In genomic region chr5:138997171-138997788, GRCm38 (mm10) we compare ENCODE assay signal across 8 mouse cellular contexts. TPM values are rescaled to one million over a fixed set of nuclear protein-coding genes. Genes with fewer than 3 reads are reported as not detected.
DNase-seq lines count a peak whose midpoint lies in the region; ATAC-seq lines count a peak whose summit lies in the region.

Pdgfa (minus strand) TSS chr5:138997370.

- peak; percentile 37; the same call in 1 of the 2 replicates for ATAC-seq in forebrain, embryonic 13.5 days
- no peak for ATAC-seq in liver, embryonic 16.5 days (ENCODE audit: low read depth)
- no peak for ATAC-seq in neural tube, embryonic 12.5 days (ENCODE audit: low FRiP score, low read depth)

- peak; percentile 11 for DNase-seq in thymus, postnatal 4 days
- no peak for DNase-seq in thymus, adult 18-20 months
- DNase-seq in heart, postnatal 10 days: peak; percentile 88 to 90
- peak; percentile 71 to 80 for DNase-seq in kidney, postnatal 36 days
- DNase-seq in urinary bladder, postnatal 25 days (ENCODE audit: low spot score): peak; percentile 42

- peak within 1 kb of the TSS; percentile 70 for H3K4me3 ChIP-seq in forebrain, embryonic 13.5 days
- peak within 1 kb of the TSS; percentile 62 for H3K4me3 ChIP-seq in liver, embryonic 16.5 days (ENCODE audit: low read depth, low read length)
- peak within 1 kb of the TSS; percentile 65 for H3K4me3 ChIP-seq in neural tube, embryonic 12.5 days

- H3K9me3 ChIP-seq in forebrain, embryonic 13.5 days (replicated peaks): peaks cover 3% of the 10 kb centered on the region
- H3K9me3 ChIP-seq in liver, embryonic 16.5 days (replicated peaks; ENCODE audit: control insufficient read depth, low read length): no peaks in the 10 kb centered on the region
- 0 out of 2 replicates have a peak, but pooled peaks cover 6% of the 10 kb centered on the region for H3K9me3 ChIP-seq in neural tube, embryonic 12.5 days

- intact Hi-C loops in heart, postnatal 10 days (cut with DNase I): loop anchor here (5.0 kb wide), 1 partner anchor 85 kb away; no protein-coding TSS in a partner anchor

- no peaks in the 10 kb centered on the region for H3K36me3 ChIP-seq in forebrain, embryonic 13.5 days (ENCODE audit: poor library complexity, severe bottlenecking)
- H3K36me3 ChIP-seq in liver, embryonic 16.5 days (ENCODE audit: control insufficient read depth, insufficient read depth): no peaks in the 10 kb centered on the region
- H3K36me3 ChIP-seq in neural tube, embryonic 12.5 days: no peaks in the 10 kb centered on the region

- H3K27me3 ChIP-seq in forebrain, embryonic 13.5 days: peaks cover 65% of the 10 kb centered on the region
- H3K27me3 ChIP-seq in liver, embryonic 16.5 days (ENCODE audit: control insufficient read depth, insufficient read depth, low read depth, low read length): peaks cover 75% of the 10 kb centered on the region
- peaks cover 71% of the 10 kb centered on the region for H3K27me3 ChIP-seq in neural tube, embryonic 12.5 days (replicated peaks)

- peak within 1 kb of the TSS; percentile 97 for H3K4me2 ChIP-seq in forebrain, embryonic 13.5 days
- H3K4me2 ChIP-seq in liver, embryonic 16.5 days (ENCODE audit: low read depth, low read length): peak within 1 kb of the TSS; percentile 69
- peak within 1 kb of the TSS; percentile 97 for H3K4me2 ChIP-seq in neural tube, embryonic 12.5 days (replicated peaks)

- H3K9ac ChIP-seq in forebrain, embryonic 13.5 days: peak within 1 kb of the TSS; percentile 81
- no peak within 1 kb of the TSS for H3K9ac ChIP-seq in liver, embryonic 16.5 days (ENCODE audit: low read depth, low read length)
- H3K9ac ChIP-seq in neural tube, embryonic 12.5 days: peak within 1 kb of the TSS; percentile 75

- peak within 1 kb of the TSS; percentile 90; the same call in 1 of the 2 replicates for H3K27ac ChIP-seq in forebrain, embryonic 13.5 days
- no peak within 1 kb of the TSS for H3K27ac ChIP-seq in liver, embryonic 16.5 days (ENCODE audit: low read length)
- no peak within 1 kb of the TSS for H3K27ac ChIP-seq in neural tube, embryonic 12.5 days

- 1% methylated on average over 48 of the region's 48 CpGs for WGBS in forebrain, embryonic 13.5 days
- WGBS in liver, embryonic 16.5 days (ENCODE audit: insufficient replicate concordance): 2% methylated on average over 48 of the region's 48 CpGs
- WGBS in neural tube, embryonic 12.5 days: under 1% methylated on average over 48 of the region's 48 CpGs

- peaks cover 60% of the 10 kb centered on the region for H3K4me1 ChIP-seq in forebrain, embryonic 13.5 days
- H3K4me1 ChIP-seq in liver, embryonic 16.5 days (ENCODE audit: control insufficient read depth, low read depth, low read length): peaks cover 15% of the 10 kb centered on the region
- H3K4me1 ChIP-seq in neural tube, embryonic 12.5 days: peaks cover 49% of the 10 kb centered on the region

RNA-seq across cellular contexts. Expression of gene Pdgfa, which starts in this region (rescaled TPM):
- polyA plus RNA-seq in forebrain, embryonic 13.5 days (2015; fragmentation: Nextera tagmentation; extraction: Ambion mirVana): 7.7 and 10.3 TPM in 2 replicates
- total RNA-seq in heart, postnatal 10 days (2021): 10 to 100 TPM; 34.1 to 45.2 TPM
- 2.3 and 3.1 TPM in 2 replicates for polyA plus RNA-seq in liver, embryonic 16.5 days (2015; fragmentation: Nextera tagmentation; extraction: Ambion mirVana)
- polyA plus RNA-seq in neural tube, embryonic 12.5 days (2016; fragmentation: Nextera tagmentation; extraction: Ambion mirVana): 12.1 and 13.8 TPM in 2 replicates

Comparison
In these comparisons a context has a peak if more than half of its experiments do, and no peak if none do; other contexts are left out.
1. DNase-seq: peak in thymus, postnatal 4 days (single experiment), heart, postnatal 10 days (2 of 2), kidney, postnatal 36 days (2 of 2) and urinary bladder, postnatal 25 days (single experiment); none in thymus, adult 18-20 months (0 of 2).
2. Peak in every context shown above with its lines, with median percentiles within 50 percentile points of each other: H3K4me2 ChIP-seq and H3K4me3 ChIP-seq.